Mouse (Mus musculus): Measurements from ENCODE around the gene Tet3.

Tet3 gene

DNA sequence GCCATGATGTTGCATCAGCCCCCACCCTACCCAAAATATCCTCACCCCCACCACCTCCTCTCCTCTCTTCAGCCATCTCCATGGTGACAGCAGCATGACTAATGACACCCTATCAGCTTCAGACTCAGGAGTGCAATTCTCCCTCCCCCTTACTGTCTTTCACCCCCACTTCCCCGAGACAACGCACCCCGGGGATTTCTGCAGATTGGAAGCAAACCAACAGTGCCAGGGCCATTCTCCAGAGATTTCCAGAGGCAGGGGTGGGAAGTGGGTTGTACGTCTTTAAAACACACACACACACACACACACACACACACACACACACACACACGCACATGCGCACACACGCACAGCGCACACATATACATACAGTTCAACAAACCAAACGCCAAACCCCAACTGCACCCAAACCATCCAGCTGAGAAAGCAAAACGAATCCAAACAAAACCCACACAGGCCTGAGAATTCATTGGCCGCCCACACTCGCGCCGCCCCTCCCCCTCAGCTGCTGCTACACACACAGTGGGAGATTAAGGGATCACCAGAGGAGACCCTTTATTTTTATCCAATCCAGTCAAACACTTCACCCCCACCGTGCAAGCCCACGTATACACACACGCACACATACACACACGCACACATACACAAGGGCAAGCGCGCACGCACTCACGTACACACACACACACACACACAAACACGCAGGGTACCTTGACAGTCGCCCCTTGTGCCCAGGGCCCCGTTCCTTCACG lies 18.2 kb downstream of the Tet3 start:
- DNase-seq (ENCODE audit: extremely low read depth, insufficient read length, low spot score): peak; percentile 63

DNA sequence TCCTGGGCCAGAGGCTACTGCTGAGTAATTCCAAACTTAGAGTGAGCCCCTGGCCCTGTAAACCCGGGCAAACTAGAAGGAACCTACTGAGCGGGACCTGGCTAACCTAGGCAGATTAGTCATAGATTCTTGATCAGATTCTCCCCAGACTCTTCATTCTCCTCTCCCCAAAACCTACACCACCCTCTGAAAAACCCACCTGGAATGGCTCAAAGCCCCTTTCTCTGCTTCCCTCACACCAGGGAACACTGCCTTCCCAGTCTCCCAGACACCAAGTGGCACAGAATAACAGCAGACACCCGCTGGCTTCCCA lies 18.7 kb downstream of the Tet3 start:
- no peak for DNase-seq (ENCODE audit: extremely low read depth, insufficient read length, low spot score)

DNA sequence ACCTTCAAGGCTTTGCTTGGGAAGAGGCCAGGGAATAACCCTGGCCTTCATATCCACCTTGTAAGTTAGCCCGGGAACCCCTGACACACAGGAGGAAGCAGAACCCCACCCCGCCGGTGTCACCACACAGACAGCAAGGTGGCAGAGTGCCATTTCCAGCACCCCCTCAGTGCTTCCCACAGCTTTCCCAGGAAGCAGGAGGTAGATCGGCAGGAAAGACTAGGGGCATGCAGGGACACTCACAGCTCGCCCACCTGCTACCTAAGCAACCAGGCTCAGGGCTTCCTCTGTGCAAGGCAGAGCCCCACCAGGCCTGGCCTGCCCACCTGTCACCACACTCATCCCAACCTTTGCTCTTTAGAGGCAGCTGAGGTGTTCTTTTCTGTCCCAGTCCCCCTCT lies 19.1 kb downstream of the Tet3 start:
- DNase-seq (ENCODE audit: extremely low read depth, insufficient read length, low spot score): no peak

DNA sequence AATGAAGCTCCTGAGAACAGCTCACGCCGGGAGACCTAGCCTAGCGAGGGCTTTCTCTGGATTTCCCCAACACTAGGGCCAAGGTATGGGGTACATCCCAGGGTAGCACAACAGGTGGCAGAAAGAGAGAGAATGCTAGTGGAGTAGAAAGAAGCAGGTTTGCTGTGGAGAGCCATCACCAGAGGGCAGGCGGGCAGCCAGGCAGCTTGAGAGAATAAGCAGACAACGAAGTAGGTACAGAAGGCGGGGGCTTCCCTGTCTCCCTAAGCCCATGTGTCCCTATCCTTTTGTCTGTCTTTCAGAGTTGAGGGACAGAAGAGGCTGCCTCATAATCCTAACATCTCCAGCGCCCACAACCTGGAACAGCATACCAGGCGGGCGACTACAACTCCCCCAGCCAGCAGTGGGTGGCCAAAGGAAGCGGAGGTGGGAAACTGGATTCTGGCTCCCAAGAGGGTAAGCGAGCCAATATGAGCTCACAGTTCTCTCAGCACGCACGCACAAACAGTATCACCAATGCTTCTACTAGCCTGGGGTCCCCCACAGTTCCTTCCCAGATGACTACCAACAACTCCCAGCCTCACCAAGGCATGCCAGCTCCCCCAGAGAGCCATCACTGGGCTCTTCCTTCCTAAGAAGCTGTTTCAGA lies 19.6 kb downstream of the Tet3 start:
- DNase-seq (ENCODE audit: extremely low read depth, insufficient read length, low spot score): no peak

DNA sequence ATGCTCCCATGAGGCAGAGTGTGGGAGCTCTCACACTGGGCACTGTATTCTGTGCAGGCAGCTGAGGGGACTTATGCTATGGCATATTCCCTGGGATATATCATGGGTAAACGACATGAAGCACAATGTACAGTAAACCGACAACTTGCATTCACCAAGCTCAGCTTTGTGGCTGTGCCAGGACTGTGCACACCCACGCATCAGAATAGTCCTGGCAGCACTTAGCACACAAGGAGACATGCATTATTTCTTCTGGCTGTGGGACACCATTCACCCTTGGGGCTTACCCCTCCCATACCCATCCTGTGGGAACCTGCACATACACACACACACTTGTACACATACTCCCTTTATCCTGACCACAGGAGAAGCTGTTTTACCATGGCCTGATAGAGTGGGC lies 20.3 kb downstream of the Tet3 start:
- no peak for DNase-seq (ENCODE audit: extremely low read depth, insufficient read length, low spot score)

DNA sequence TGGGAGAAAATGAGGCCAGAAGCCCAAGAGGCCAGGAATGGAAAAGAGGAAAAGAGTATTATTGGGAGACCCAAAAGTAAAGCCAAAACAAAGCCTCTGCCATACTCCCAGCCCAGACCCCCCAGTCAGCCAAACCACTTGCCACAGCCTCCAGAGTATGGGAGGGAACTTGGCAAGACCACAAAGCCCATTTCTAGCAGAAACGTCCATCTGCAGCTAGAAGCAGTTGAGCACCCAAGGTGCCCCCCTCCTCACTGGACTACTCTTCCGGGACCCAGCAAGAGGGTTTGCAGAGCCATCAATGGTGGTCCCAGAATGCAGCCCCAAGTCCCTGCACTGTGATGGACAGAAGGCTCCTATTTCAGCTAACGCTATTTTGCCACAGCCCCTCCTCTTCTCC lies 21.1 kb downstream of the Tet3 start:
- no peak for DNase-seq (ENCODE audit: extremely low read depth, insufficient read length, low spot score)

DNA sequence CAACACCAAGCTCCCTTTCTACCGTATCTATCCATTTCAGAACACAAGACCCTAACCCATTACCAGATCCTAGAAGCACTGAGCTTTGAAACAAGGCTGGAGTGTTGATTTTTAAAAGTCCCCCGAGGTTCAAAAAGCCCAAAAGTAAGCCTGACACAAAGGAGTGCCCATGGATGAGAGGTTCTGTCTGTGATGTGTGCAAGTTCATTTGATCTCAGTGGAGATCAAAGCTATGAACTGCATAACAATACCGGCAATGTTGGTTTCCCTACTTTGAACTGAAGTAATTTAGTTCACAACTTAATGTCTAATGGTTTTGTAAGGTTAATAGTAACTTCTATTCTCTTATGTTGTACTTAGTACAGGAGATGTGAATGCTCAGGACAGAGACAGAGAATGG lies 21.7 kb downstream of the Tet3 start:
- no peak for DNase-seq (ENCODE audit: extremely low read depth, insufficient read length, low spot score)

DNA sequence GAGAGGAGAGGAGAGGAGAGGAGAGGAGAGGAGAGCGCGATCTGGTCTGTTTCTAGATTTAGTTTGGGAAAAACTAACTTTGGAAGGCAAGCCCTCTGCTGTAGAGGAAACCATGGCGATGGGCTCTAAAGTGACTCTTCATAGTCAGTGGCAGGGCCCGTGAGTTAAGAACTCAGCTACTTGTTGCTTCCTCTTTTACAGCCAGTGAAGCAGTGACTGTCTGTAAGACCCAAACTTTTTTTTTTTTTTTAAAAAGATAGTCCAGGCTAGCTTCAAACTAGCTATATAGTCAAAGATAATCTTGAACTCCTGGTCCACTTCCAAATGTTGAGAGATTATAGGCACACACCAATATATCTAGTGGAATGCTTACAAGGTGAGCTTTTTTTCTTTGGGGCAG lies 22.3 kb downstream of the Tet3 start:
- DNase-seq (ENCODE audit: extremely low read depth, insufficient read length, low spot score): no peak

DNA sequence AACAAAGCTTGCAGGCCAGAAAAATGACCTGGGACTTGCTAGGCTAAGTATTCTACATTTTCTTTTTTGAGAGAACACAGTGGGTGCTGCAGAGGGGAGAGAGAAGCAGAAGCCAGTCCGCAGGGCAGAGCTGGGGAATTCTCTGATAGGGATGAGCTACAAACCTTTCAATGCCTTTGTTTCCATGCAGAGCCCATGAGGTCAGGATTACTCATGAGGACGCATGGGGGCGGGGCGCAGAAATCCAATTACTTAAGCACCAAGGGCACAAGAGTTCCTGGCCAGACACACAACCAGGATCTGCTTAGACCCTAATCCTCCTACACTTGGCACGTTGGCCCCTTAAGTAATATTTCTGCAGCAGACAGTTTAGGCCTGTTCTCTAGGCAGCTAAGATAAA lies 23.7 kb downstream of the Tet3 start:
- DNase-seq (ENCODE audit: extremely low read depth, insufficient read length, low spot score): no peak

DNA sequence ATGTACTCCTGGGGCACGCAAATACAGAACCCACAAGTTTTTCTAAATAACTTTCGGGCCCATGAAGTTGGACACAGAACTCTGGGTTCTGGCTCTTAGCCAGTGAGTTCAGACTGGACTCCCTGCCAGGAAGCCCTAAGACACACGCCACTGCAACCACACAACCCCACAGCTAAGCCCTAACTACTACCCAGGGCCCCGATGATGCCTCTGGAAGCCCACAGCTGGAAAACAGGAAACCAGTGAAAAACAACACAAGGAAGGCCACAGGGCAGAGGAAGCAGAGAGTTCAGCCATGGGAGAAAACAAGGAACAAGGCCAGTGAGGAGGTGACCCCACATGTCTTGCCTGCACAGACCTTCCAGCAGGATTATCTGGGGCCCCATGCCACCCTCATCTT lies 25.3 kb downstream of the Tet3 start:
- DNase-seq (ENCODE audit: extremely low read depth, insufficient read length, low spot score): no peak

DNA sequence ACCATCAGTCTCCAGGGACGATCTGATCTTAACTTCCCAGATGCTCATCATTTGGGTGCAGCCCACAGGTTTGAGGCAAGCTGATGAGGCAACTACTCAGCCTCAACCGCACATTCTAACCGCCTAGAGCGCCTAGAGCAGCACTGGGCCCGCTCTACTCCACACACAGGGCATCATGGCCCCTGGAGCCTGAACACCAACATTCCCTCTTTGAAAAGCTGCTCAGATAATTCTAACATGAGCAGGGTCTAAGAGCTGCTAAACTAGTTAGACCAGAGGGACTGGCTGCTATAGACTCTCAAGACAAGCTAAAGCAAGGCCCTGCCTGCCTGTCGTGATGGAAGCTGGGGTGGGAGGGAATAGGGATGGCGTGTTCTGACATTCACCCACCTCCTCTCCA lies 25.9 kb downstream of the Tet3 start:
- DNase-seq (ENCODE audit: extremely low read depth, insufficient read length, low spot score): no peak

DNA sequence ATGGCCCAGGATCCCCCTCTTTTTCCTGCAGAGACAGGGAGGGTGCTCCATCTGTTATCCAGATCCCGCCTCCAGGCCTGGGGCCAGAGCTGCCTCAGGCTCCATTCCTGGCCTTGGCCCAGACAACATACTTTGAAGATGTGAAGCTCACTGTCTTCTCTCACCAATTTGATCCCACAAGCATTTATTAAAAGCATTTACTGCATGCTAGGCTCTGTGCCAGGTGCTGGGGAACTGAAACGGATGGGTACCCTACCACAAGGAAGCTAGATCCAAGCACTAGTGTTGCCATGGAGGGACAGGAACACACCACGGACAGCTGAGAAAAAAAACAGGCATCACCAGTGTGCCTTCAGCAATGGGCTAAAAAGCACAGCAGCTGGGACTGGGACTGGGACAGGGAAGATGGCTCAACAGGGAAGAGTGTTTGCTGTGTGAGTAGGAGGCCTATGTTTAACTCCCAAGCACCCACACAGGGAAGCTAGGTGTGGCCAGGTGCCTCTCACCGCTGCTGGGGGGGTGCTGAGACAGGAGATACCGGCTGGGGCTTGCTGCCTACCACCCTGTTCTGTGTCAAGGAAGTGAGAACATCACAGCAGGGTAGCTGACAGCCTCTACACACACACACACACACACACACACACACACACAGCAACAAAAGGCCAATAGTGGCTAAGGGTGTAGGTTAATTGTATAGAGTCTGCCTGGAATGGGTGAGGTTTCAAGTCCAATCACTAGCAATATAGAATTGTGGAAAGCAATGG lies 30.7 kb downstream of the Tet3 start:
- no peak for DNase-seq (ENCODE audit: extremely low read depth, insufficient read length, low spot score)

DNA sequence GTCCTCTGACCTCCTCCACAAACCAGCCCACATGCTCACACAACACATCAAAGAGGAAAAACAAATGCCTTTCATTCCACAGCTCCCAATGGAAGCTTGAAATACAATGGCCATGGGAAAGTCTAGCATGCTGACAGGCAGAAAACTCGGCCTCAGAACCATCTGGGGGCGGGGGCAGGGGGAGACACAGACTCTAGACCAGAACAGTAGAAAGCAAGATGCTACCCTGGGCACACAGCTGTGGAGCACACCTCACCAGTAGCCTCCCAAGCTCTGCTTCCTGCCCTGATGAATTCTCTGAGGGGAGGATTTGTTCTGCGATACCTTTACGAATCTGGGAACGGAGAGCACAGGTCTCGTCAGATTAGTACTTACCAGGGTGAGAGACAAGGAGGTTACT lies 31.4 kb downstream of the Tet3 start:
- no peak for DNase-seq (ENCODE audit: extremely low read depth, insufficient read length, low spot score)

DNA sequence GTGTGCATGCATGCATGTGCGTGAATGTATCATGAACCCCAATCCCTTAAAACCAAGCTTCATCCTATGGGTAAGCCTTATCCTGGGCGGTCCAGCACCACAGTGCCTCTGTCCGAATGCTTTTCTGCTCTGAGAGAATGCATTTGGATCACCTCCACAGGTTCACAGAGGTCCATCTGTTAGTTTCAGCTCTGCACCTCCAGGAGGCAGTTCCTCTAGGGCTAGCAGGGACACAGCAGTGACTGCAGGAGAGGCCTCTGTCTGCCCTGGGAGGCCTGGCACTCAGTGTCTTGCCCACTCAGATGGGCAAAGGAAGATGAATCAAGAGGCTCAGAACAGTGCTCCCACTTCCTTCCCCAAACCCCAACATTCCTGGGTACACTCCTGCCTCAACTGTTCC lies 32.3 kb downstream of the Tet3 start:
- DNase-seq (ENCODE audit: extremely low read depth, insufficient read length, low spot score): no peak

DNA sequence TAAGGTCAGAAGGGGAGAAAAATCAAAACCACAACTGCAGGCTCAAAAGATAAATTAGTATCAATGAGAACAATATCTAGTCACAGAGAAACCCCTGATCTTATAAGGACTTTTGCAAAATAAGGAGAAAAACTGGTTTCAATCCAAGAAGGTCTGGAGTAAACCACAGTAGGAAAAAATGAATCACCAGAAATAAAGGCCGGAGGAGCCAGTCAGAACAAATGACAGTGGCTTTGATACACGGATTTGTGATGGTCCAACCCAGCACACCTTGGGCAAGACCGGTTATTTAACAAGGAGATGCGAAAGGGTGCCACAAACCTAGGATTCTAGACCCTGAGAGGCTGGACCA lies 34.9 kb downstream of the Tet3 start:
- DNase-seq (ENCODE audit: extremely low read depth, insufficient read length, low spot score): no peak

DNA sequence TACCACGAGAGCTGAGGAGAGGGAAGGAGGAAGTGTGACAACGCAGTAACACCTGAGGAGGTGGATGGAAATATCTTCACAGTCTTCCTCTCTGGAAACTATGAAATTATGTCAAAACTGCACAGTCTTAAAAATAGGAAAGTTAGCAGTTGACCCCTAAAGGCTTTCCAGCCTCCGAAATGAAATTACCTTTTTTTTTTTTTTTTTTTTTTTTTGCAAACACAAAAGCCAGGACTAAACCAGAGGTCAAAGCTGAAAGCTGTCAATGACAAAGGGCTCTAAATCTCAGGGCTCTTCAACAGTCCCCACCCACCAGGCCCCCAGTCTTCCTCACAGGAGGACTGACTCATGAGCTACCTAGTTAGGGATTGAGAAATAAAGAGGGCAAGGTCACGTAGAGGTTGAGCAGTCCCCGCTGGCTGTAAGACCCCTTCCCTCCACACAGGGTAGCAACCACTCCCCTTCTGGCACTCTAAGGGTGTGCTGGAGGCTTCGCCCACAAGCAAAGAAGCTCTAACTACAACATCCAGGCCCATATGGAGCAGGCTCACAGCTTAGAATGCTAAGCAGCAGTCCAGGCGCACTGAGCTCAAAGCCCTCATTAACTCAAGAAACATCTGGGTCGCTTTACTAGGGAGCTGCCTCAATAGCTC lies 35.4 kb downstream of the Tet3 start:
- no peak for DNase-seq (ENCODE audit: extremely low read depth, insufficient read length, low spot score)

DNA sequence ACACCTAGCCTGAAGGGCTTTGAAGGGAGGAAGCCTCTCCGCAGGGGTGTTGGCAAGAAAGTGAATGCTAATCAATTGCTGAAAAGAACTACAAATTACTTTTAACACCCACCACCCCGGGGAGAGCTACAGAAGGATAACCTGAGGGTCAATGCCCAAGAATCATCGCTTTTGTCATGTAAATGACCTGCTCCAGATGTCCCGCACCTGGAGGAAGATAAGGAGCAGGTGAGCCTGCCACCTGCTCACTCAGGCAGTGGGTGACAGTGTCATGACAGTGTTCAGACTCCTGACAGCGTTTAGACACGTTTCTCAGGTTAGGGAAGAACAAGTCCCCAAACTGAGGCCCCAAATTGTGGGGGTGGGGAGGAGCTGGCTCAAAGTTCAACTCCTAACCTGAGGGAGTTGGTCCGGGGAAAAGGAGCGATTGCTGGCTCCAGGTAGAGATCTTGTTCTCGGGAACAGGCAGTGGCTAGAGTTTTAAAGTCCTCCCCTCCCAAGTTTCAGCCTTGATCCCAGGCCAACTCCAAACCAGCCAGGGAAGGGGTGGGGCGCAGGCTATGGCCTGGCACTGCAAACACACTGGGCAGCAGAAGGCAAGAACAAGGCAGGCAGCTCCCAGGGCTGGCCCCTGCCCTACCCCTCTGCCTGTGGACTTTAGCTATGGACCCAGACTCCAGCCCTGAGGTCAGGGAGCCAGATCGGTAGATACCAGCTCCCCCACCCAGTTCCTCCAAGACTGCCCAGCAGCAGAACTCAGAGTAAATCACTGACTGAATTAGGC lies 36.8 kb downstream of the Tet3 start:
- no peak for DNase-seq (ENCODE audit: extremely low read depth, insufficient read length, low spot score)

DNA sequence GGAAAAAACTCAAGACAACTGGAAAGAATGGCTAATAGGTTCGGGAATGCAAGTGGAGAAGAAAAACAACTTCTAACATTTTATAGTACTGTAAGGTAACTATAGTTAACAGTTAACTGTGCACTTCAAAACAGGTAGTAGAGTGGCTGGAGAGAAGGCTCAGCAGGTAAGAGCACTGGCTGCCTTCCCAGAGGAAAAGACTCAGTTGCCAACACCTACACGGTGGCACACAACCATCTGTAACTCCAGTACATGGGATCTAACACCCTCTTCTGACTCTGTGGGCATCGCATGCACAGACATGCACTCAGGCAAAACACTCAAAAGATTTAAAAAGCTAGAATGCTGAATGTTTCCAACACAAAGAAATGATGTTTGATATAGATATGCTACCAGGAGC lies 39.4 kb downstream of the Tet3 start:
- no peak for DNase-seq (ENCODE audit: extremely low read depth, insufficient read length, low spot score)

DNA sequence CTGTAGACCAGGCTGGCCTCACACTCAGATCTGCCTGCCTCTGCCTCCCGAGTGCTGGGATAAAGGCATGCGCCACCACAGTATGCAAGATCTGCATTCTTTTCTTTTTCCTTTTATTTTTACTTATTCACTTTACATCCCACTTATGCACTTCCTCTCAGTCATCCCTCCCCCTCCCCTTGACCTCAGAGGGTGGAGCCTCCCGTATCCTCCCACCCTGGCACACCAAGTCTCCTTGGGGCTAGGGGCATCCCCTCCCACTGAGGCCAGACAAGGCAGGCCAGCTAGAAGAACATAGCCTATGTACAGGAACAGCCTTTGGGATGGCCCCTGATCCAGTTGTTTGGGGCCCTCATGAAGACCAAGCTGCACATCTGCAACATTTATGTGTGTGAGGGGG lies 41.4 kb downstream of the Tet3 start:
- no peak for DNase-seq (ENCODE audit: extremely low read depth, insufficient read length, low spot score)

DNA sequence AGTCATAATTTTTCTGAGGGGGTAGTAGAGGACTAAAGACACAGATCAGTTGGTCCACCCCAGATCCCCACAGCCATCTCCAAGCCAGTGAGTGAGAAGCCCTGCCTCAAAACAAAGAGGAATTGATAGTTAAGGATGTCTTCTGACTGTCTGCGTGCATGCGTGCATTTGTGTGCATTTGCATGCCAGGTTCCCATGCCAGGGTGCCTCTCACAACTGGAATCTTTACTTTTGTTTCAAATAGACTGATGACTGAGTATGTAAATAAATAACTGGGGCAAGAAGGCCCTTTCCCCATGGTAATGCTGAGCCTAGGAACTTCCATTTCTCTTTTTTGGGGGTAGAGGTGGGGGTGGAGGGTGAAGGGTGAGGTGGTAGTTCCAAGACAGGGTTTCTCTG lies 41.8 kb downstream of the Tet3 start:
- no peak for DNase-seq (ENCODE audit: extremely low read depth, insufficient read length, low spot score)
